Mouse (Mus musculus): ENCODE results near the gene Nkapd1.
A peak's percentile ranks its signal among the peaks of the same experiment; 100 is the strongest.
"Not testable (repeated sequence)": the region's sequence is repeated elsewhere in the genome, so short reads cannot be mapped to it uniquely, and the experiment has no call there.

Gene Nkapd1

GRCm38 (mm10) chr9:50616766-50617603 lies at the start of gene Nkapd1, which contains the start of gene Pih1d2:
Nkapd1 (minus strand) TSS chr9:50617464.
Pih1d2 (plus strand) TSS chr9:50617321.
- peak; percentile 89 for DNase-seq (ENCODE audit: extremely low spot score, low read depth, low spot score)

GRCm38 (mm10) chr9:50666442-50666841 lies 49.2 kb upstream of the Nkapd1 start:
- DNase-seq (ENCODE audit: extremely low spot score, low read depth, low spot score) = no peak

GRCm38 (mm10) chr9:50664826-50665225 lies 47.6 kb upstream of the Nkapd1 start:
- no peak for DNase-seq (ENCODE audit: extremely low spot score, low read depth, low spot score)

GRCm38 (mm10) chr9:50660431-50660830 lies 43.2 kb upstream of the Nkapd1 start:
- no peak for DNase-seq (ENCODE audit: extremely low spot score, low read depth, low spot score)

GRCm38 (mm10) chr9:50659392-50660217 lies 42.3 kb upstream of the Nkapd1 start, which contains the start of gene Dlat:
Dlat (minus strand) TSS chr9:50659780.
- DNase-seq (ENCODE audit: extremely low spot score, low read depth, low spot score) = peak; percentile 80

- no peak for DNase-seq (ENCODE audit: extremely low spot score, low read depth, low spot score)
These were observed 41.7 kb upstream of the Nkapd1 start for GRCm38 (mm10) chr9:50658941-50659388.

- no peak for DNase-seq (ENCODE audit: extremely low spot score, low read depth, low spot score)
These were observed 41.1 kb upstream of the Nkapd1 start for GRCm38 (mm10) chr9:50658391-50658790.

GRCm38 (mm10) chr9:50650503-50650902 lies 33.2 kb upstream of the Nkapd1 start:
- DNase-seq (ENCODE audit: extremely low spot score, low read depth, low spot score) = no peak

GRCm38 (mm10) chr9:50646826-50647370 lies 29.6 kb upstream of the Nkapd1 start:
- DNase-seq (ENCODE audit: extremely low spot score, low read depth, low spot score) = no peak

- DNase-seq (ENCODE audit: extremely low spot score, low read depth, low spot score) = no peak
These were observed 17.0 kb upstream of the Nkapd1 start for GRCm38 (mm10) chr9:50634270-50634669.

GRCm38 (mm10) chr9:50633059-50633458 lies 15.8 kb upstream of the Nkapd1 start:
- no peak for DNase-seq (ENCODE audit: extremely low spot score, low read depth, low spot score)

GRCm38 (mm10) chr9:50632016-50632688 lies 14.9 kb upstream of the Nkapd1 start:
- no peak for DNase-seq (ENCODE audit: extremely low spot score, low read depth, low spot score)

GRCm38 (mm10) chr9:50630903-50631302 lies 13.6 kb upstream of the Nkapd1 start:
- not testable (repeated sequence) for DNase-seq (ENCODE audit: extremely low spot score, low read depth, low spot score)

- DNase-seq (ENCODE audit: extremely low spot score, low read depth, low spot score) = no peak
These were observed 598 bp upstream of the Nkapd1 start for GRCm38 (mm10) chr9:50617794-50618330.

- DNase-seq (ENCODE audit: extremely low spot score, low read depth, low spot score) = no peak
These were observed 1.1 kb downstream of the Nkapd1 start for GRCm38 (mm10) chr9:50616161-50616560.

GRCm38 (mm10) chr9:50612115-50612514 lies 5.1 kb downstream of the Nkapd1 start:
- DNase-seq (ENCODE audit: extremely low spot score, low read depth, low spot score) = no peak

GRCm38 (mm10) chr9:50604338-50604737 lies 12.9 kb downstream of the Nkapd1 start:
- DNase-seq (ENCODE audit: extremely low spot score, low read depth, low spot score) = no peak

- DNase-seq (ENCODE audit: extremely low spot score, low read depth, low spot score) = no peak
These were observed 13.3 kb downstream of the Nkapd1 start for GRCm38 (mm10) chr9:50603998-50604324.

GRCm38 (mm10) chr9:50603189-50603997 lies 13.9 kb downstream of the Nkapd1 start, which contains the start of the genes Sdhd and Timm8b:
Sdhd (minus strand) TSS chr9:50603812.
Timm8b (plus strand) TSS chr9:50603910.
- DNase-seq (ENCODE audit: extremely low spot score, low read depth, low spot score) = peak; percentile 93
